Mouse (Mus musculus): ENCODE results near the gene Mvb12a.

Mvb12a gene

DNA sequence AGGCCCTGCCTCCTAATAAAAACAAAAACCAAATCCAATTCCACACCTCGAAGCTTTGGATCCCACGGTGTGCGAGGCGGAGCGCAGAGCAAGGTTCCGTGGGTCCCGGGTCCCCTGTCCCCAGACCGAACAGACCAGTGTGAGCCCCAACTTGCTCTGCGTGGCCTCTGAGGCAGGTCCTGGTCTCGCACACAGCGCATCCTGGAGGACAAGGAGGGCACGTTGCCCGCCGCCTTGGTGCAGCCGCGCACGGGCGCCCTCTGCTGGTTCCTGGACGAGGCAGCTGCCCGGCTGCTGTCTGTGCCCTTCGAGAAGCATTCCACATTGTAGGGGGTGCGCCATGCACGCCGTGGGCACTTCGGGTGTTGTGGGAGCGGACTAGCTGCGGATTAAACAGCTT is 53.1 kb downstream of the Mvb12a start:
- peak; percentile 97 for DNase-seq

GRCm38 (mm10) chr8:71596384-71596783 is 53.7 kb downstream of the Mvb12a start:
- no peak for DNase-seq

- DNase-seq = no peak
Measured at GRCm38 (mm10) chr8:71596798-71597197, 54.1 kb downstream of the Mvb12a start.

GRCm38 (mm10) chr8:71597451-71597850 is 54.7 kb downstream of the Mvb12a start, which contains the start of gene Fam129c:
Gene Fam129c (plus strand): TSS chr8:71597648.
- no peak for DNase-seq
